Mouse (Mus musculus) adrenal gland, postnatal 25 days (tissue): ENCODE results near the gene Srsf3. TPM values are rescaled to one million over a fixed set of nuclear protein-coding genes. Genes with fewer than 3 reads are reported as not detected.

Source experiments
- DNase-seq: peaks from one replicate; pipeline ENCODE4 v3.0.0; 2021; ENCODE audit warnings: mixed read lengths
- total RNA-seq: library from RNA; stranded (reverse); gene quantifications from 2 replicates; pipeline ENCODE4 v1.2.3, GENCODE M21; 2021

Srsf3 gene
- total RNA-seq, 1 experiment from 2014 or later, result 172 TPM

DNA sequence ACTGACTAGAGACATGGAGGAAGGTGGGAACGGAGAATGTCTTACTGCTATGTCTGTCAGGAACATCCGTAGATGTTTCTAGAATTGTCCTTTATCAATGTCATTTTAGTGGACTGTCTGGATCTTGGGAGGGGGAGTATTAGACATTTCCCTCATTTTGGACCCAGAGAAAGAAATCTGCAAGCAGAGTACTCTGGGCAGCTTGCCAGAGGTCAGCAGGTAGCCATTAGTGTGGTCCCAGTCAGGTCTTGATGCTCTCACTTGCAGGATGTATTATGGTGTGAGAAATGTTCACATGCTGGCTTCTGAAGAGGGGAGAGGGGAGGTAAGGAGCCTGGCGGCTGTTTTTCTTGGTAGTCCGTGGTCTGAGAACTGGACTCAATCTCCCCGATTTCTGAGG, 60.1 kb downstream of the Srsf3 start:
- DNase-seq, result no peak

Other genes with a start within 250 kb of the Srsf3 start
- 91.3 and 122 TPM in 2 replicates for gene Brpf3, start 231.5 kb upstream of the Srsf3 start, total RNA-seq
- 0.09 TPM in 1 of 2 replicates, not detected in the other for gene Pnpla1, start 174.2 kb upstream of the Srsf3 start, total RNA-seq
- gene 4930539E08Rik, start 117.3 kb upstream of the Srsf3 start, total RNA-seq, result not detected in 2 replicates
- not detected in 2 replicates for gene Pxt1, start 88.8 kb upstream of the Srsf3 start, total RNA-seq
- 47.8 and 69.8 TPM in 2 replicates for gene Kctd20, start 80.7 kb upstream of the Srsf3 start, total RNA-seq
- gene Stk38, start 24.6 kb upstream of the Srsf3 start, total RNA-seq, result 79.5 TPM in 2 replicates
- gene Cdkn1a, start 58.3 kb downstream of the Srsf3 start, total RNA-seq, result 8.9 and 23.4 TPM in 2 replicates
- 0.30 and 0.86 TPM in 2 replicates for gene Rab44, start 81.5 kb downstream of the Srsf3 start, total RNA-seq
- gene Cpne5, start 205.5 kb downstream of the Srsf3 start, total RNA-seq, result 0.33 and 0.52 TPM in 2 replicates
- gene Ppil1, start 231.6 kb downstream of the Srsf3 start, total RNA-seq, result 22.3 and 28.9 TPM in 2 replicates
- gene BC004004, start 236.2 kb downstream of the Srsf3 start, total RNA-seq, result 116 and 134 TPM in 2 replicates